Mouse (Mus musculus) stomach, embryonic 15.5 days (tissue): ENCODE measurements at regions not wholly inside any gene's neighbourhood (a gene's known extent, or its start where the extent isn't known, plus 50 kb on each side); places are given as distances from the start of the nearest gene placed in this dataset.
A peak's percentile ranks its signal among the peaks of the same experiment; 100 is the strongest.
"Not testable (repeated sequence)": the region's sequence is repeated elsewhere in the genome, so short reads cannot be mapped to it uniquely, and the experiment has no call there.

Source experiments
- ATAC-seq: fragments of 200-750 bp; cut with Nextera tagmentation; 2 replicates; pipeline ENCODE4 v1.8.0; 2017; ENCODE audit warnings: low read depth, moderate number of reproducible peaks, moderate TSS enrichment; ENCODE audit not compliant: insufficient read depth, low FRiP score
- H3K27ac ChIP-seq: fragments of 300-500 bp; sonication (generic); 2 replicates; pipeline ENCODE4 v1.5.1; 2015; ENCODE audit warnings: mild to moderate bottlenecking, inconsistent platforms
- H3K27me3 ChIP-seq: fragments of 300-500 bp; sonication (generic); replicated peaks from 2 replicates; pipeline ENCODE4 v1.6.1; 2015; ENCODE audit warnings: inconsistent platforms
- H3K36me3 ChIP-seq: fragments of 300-500 bp; sonication (generic); 2 replicates; pipeline ENCODE4 v1.6.1; 2015; ENCODE audit warnings: inconsistent platforms
- H3K4me1 ChIP-seq: fragments of 300-500 bp; sonication (generic); 2 replicates; pipeline ENCODE4 v1.6.1; 2015; ENCODE audit warnings: inconsistent platforms
- H3K4me2 ChIP-seq: fragments of 300-500 bp; sonication (generic); 2 replicates; pipeline ENCODE4 v1.6.1; 2015; ENCODE audit warnings: mild to moderate bottlenecking, inconsistent platforms
- H3K4me3 ChIP-seq: fragments of 300-500 bp; sonication (generic); replicated peaks from 2 replicates; pipeline ENCODE4 v1.5.1; 2015; ENCODE audit warnings: inconsistent platforms
- H3K9ac ChIP-seq: fragments of 300-500 bp; sonication (generic); 2 replicates; pipeline ENCODE4 v1.6.1; 2015; ENCODE audit warnings: inconsistent platforms
- H3K9me3 ChIP-seq: fragments of 300-500 bp; sonication (generic); 2 replicates; pipeline ENCODE4 v1.6.1; 2016; ENCODE audit warnings: inconsistent platforms
- WGBS: fragments of 180-500 bp; shearing (Covaris S2); methylation state at CpG from one replicate; pipeline ENCODE4 v1.1.7; 2015; 5-methylcytosine and 5-hydroxymethylcytosine counted together

- H3K4me1 ChIP-seq = no peaks in the 10 kb centered on the region
- no peak overlapping the region for H3K27ac ChIP-seq
- no peaks in the 10 kb centered on the region for H3K36me3 ChIP-seq
- H3K9me3 ChIP-seq = no peaks in the 10 kb centered on the region
- no peak overlapping the region for H3K9ac ChIP-seq
- ATAC-seq = no peak
- no peak overlapping the region for H3K4me3 ChIP-seq
- H3K4me2 ChIP-seq = no peak overlapping the region
- no peaks in the 10 kb centered on the region for H3K27me3 ChIP-seq
Measured at GRCm38 (mm10) chr3:128412157-128412556, 516.0 kb upstream of the Fam241a start.

GRCm38 (mm10) chr3:128394805-128395204, 498.7 kb upstream of the Fam241a start:
- ATAC-seq = no peak
- Histone ChIP-seq H3K4me2 (no peak overlapping the region), H3K36me3 (no peaks in the 10 kb centered on the region), H3K27me3 (no peaks in the 10 kb centered on the region), H3K27ac (no peak overlapping the region), H3K9me3 (no peaks in the 10 kb centered on the region), H3K4me3 (no peak overlapping the region), H3K9ac (no peak overlapping the region), H3K4me1 (no peaks in the 10 kb centered on the region)
- WGBS = 95% methylated on average over 3 of the region's 3 CpGs

- no peak overlapping the region for H3K9ac ChIP-seq
- H3K4me1 ChIP-seq = no peaks in the 10 kb centered on the region
- H3K4me2 ChIP-seq = no peak overlapping the region
- 83% methylated on average over 4 of the region's 4 CpGs for WGBS
- H3K27ac ChIP-seq = no peak overlapping the region
- H3K36me3 ChIP-seq = no peaks in the 10 kb centered on the region
- H3K9me3 ChIP-seq = no peaks in the 10 kb centered on the region
- no peak overlapping the region for H3K4me3 ChIP-seq
- ATAC-seq = no peak
- H3K27me3 ChIP-seq = no peaks in the 10 kb centered on the region
Measured at GRCm38 (mm10) chr3:128380579-128380978, 484.5 kb upstream of the Fam241a start.

- Histone ChIP-seq H3K4me1 (no peaks in the 10 kb centered on the region), H3K4me2 (no peak overlapping the region), H3K4me3 (no peak overlapping the region), H3K9ac (no peak overlapping the region), H3K27me3 (no peaks in the 10 kb centered on the region), H3K27ac (no peak overlapping the region), H3K36me3 (no peaks in the 10 kb centered on the region), H3K9me3 (no peaks in the 10 kb centered on the region)
- no peak for ATAC-seq
- 34% methylated on average over 5 of the region's 5 CpGs for WGBS
Measured at GRCm38 (mm10) chr3:128369521-128370127, 473.5 kb upstream of the Fam241a start.

GRCm38 (mm10) chr3:128362310-128362709, 466.2 kb upstream of the Fam241a start:
- ATAC-seq = no peak
- no peaks in the 10 kb centered on the region for H3K9me3 ChIP-seq
- H3K4me3 ChIP-seq = no peak overlapping the region
- H3K9ac ChIP-seq = no peak overlapping the region
- H3K27me3 ChIP-seq = no peaks in the 10 kb centered on the region
- no peak overlapping the region for H3K4me2 ChIP-seq
- no peaks in the 10 kb centered on the region for H3K4me1 ChIP-seq
- 81% methylated on average over 2 of the region's 2 CpGs for WGBS
- no peaks in the 10 kb centered on the region for H3K36me3 ChIP-seq
- no peak overlapping the region for H3K27ac ChIP-seq

- H3K27me3 ChIP-seq, H3K27ac ChIP-seq, H3K36me3 ChIP-seq, H3K9ac ChIP-seq, H3K4me2 ChIP-seq, H3K9me3 ChIP-seq, H3K4me1 ChIP-seq, ATAC-seq, H3K4me3 ChIP-seq: not testable (repeated sequence)
- WGBS = 14% methylated on average over 2 of the region's 2 CpGs
Measured at GRCm38 (mm10) chr3:128349123-128349522, 453.0 kb upstream of the Fam241a start.

- no peak for ATAC-seq
- Histone ChIP-seq H3K4me3 (no peak overlapping the region), H3K27me3 (no peaks in the 10 kb centered on the region), H3K4me2 (no peak overlapping the region), H3K27ac (no peak overlapping the region), H3K4me1 (no peaks in the 10 kb centered on the region), H3K9ac (no peak overlapping the region), H3K9me3 (no peaks in the 10 kb centered on the region), H3K36me3 (no peaks in the 10 kb centered on the region)
- WGBS = 63% methylated on average over 8 of the region's 8 CpGs
Measured at GRCm38 (mm10) chr3:128347782-128348574, 451.9 kb upstream of the Fam241a start.

GRCm38 (mm10) chr3:128337508-128337907, 441.4 kb upstream of the Fam241a start:
- Histone ChIP-seq H3K4me1 (no peaks in the 10 kb centered on the region), H3K4me3 (no peak overlapping the region), H3K36me3 (no peaks in the 10 kb centered on the region), H3K27me3 (no peaks in the 10 kb centered on the region), H3K9ac (no peak overlapping the region), H3K27ac (no peak overlapping the region), H3K9me3 (no peaks in the 10 kb centered on the region), H3K4me2 (no peak overlapping the region)
- 71% methylated on average over 2 of the region's 2 CpGs for WGBS
- ATAC-seq = no peak

- WGBS = 17% methylated on average over 5 of the region's 5 CpGs
- no peaks in the 10 kb centered on the region for H3K9me3 ChIP-seq
- ATAC-seq = peak; percentile 72; the same call in 1 of the 2 replicates
Measured at GRCm38 (mm10) chr3:128337031-128337430, 440.9 kb upstream of the Fam241a start.

GRCm38 (mm10) chr3:128327677-128328076, 431.6 kb upstream of the Fam241a start:
- Histone ChIP-seq H3K9me3 (no peaks in the 10 kb centered on the region), H3K9ac (no peak overlapping the region), H3K4me3 (no peak overlapping the region), H3K4me1 (no peaks in the 10 kb centered on the region), H3K27me3 (no peaks in the 10 kb centered on the region), H3K27ac (no peak overlapping the region), H3K4me2 (no peak overlapping the region), H3K36me3 (no peaks in the 10 kb centered on the region)
- 73% methylated on average over 5 of the region's 5 CpGs for WGBS
- ATAC-seq = no peak

More at GRCm38 (mm10) chr3:128337031-128337430, 440.9 kb upstream of the Fam241a start:
- Histone ChIP-seq H3K27ac (no peak overlapping the region), H3K4me2 (no peak overlapping the region), H3K27me3 (no peaks in the 10 kb centered on the region), H3K36me3 (no peaks in the 10 kb centered on the region), H3K4me3 (no peak overlapping the region), H3K4me1 (no peaks in the 10 kb centered on the region), H3K9ac (no peak overlapping the region)

GRCm38 (mm10) chr3:128301312-128301711, 405.2 kb upstream of the Fam241a start:
- Histone ChIP-seq H3K9ac (no peak overlapping the region), H3K36me3 (no peaks in the 10 kb centered on the region), H3K4me1 (no peaks in the 10 kb centered on the region), H3K9me3 (no peaks in the 10 kb centered on the region), H3K4me2 (no peak overlapping the region), H3K4me3 (no peak overlapping the region), H3K27me3 (no peaks in the 10 kb centered on the region), H3K27ac (no peak overlapping the region)
- ATAC-seq = no peak
- WGBS = 85% methylated on average over 4 of the region's 4 CpGs

- no peaks in the 10 kb centered on the region for H3K4me1 ChIP-seq
- H3K27ac ChIP-seq = no peak overlapping the region
- H3K9me3 ChIP-seq = no peaks in the 10 kb centered on the region
- H3K4me2 ChIP-seq = no peak overlapping the region
- no peaks in the 10 kb centered on the region for H3K27me3 ChIP-seq
- H3K9ac ChIP-seq = no peak overlapping the region
- ATAC-seq = no peak
- no peak overlapping the region for H3K4me3 ChIP-seq
- 67% methylated on average over 9 of the region's 9 CpGs for WGBS
- H3K36me3 ChIP-seq = no peaks in the 10 kb centered on the region
Measured at GRCm38 (mm10) chr3:128298110-128298509, 402.0 kb upstream of the Fam241a start.
